16 mouse cellular contexts compared by ENCODE assay signal in the genomic region with DNA sequence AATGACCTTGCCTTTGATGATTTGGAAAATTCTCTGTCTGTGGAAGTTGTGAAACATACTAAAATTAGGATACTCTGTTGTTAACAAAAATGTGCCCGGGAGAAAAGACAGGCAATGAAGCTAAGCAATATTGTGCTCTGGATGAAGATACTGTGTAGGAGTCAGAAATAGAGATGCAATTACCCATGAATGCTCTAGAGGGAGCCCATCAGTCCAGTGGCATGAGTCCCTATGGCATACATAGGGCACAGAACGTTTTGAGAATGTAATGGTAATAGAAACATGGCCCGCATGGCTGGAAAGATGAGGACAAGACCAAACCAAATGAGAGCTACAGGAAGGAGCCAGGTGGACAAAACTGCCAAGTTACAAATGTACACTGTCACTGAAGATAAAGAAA.
DNase-seq lines count a peak whose midpoint lies in the region; ATAC-seq and TF ChIP-seq lines count a peak whose summit lies in the region.
"Had no signal": no experiment of that assay in that cellular context is flagged by ENCODE, and none has a peak within 500 bp of the region (broad histone marks: within the 10 kb centered on the region; RNA-seq: fewer than 3 reads in every experiment).

No protein-coding gene starts in this region.

- no peak for ATAC-seq in liver, postnatal 0 days
- ATAC-seq in liver, embryonic 12.5 days, result no peak
- ATAC-seq in erythroblast, adult 5-6 weeks (replicated peaks; ENCODE audit: low FRiP score, poor library complexity, severe bottlenecking), result no peak
- ATAC-seq: forebrain, embryonic 14.5 days; midbrain, embryonic 13.5 days had no signal

- intact Hi-C loops in heart, postnatal 25 days (cut with DNase I), result no loop called here

- in situ Hi-C loops in ES-E14 (cut with MboI; ENCODE audit: low sequenced_read_pairs in 2 of 2, unreplicated experiment in 2 of 2), result no loop called here

- no peak for TF ChIP-seq EP300 in liver, postnatal 0 days (IDR thresholded peaks at IDR 0.05; ENCODE audit: low read depth)

- no peaks in the 10 kb centered on the region for H3K36me3 ChIP-seq in liver, postnatal 0 days (replicated peaks; ENCODE audit: insufficient read depth, low read length)
- no peaks in the 10 kb centered on the region for H3K36me3 ChIP-seq in liver, embryonic 12.5 days
- H3K36me3 ChIP-seq in ES-E14 (ENCODE audit: control insufficient read depth, insufficient read depth, low read length, poor library complexity, severe bottlenecking), result no peaks in the 10 kb centered on the region
- H3K36me3 ChIP-seq: heart, embryonic 12.5 days; hindbrain, embryonic 10.5 days; midbrain, embryonic 13.5 days had no signal

- H3K4me1 ChIP-seq in liver, postnatal 0 days (ENCODE audit: insufficient read depth), result no peaks in the 10 kb centered on the region
- no peaks in the 10 kb centered on the region for H3K4me1 ChIP-seq in liver, embryonic 12.5 days
- H3K4me1 ChIP-seq in ES-E14 (ENCODE audit: control insufficient read depth in 2 of 2, insufficient read depth in 2 of 2, low read length in 2 of 2, poor library complexity in 1 of 2), result no peaks in the 10 kb centered on the region
- H3K4me1 ChIP-seq: hindbrain, embryonic 10.5 days had no signal

- no peak overlapping the region for H3K27ac ChIP-seq in liver, postnatal 0 days (ENCODE audit: low read depth)
- no peak overlapping the region for H3K27ac ChIP-seq in liver, embryonic 12.5 days
- H3K27ac ChIP-seq in ES-E14 (ENCODE audit: insufficient read depth, low read depth, low read length, poor library complexity, severe bottlenecking), result no peak overlapping the region
- H3K27ac ChIP-seq: hindbrain, embryonic 10.5 days; macrophage; midbrain, embryonic 13.5 days had no signal

- H3K27me3 ChIP-seq in liver, postnatal 0 days (ENCODE audit: insufficient read depth, low read length), result no peaks in the 10 kb centered on the region
- no peaks in the 10 kb centered on the region for H3K27me3 ChIP-seq in liver, embryonic 12.5 days (replicated peaks)
- H3K27me3 ChIP-seq: heart, embryonic 12.5 days; midbrain, embryonic 13.5 days had no signal

- no peak overlapping the region for H3K4me3 ChIP-seq in liver, postnatal 0 days (ENCODE audit: low read depth, low read length)
- no peak overlapping the region for H3K4me3 ChIP-seq in liver, embryonic 12.5 days
- no peak overlapping the region for H3K4me3 ChIP-seq in ES-E14 (ENCODE audit: insufficient read depth in 1 of 2, low read depth in 1 of 2, low read length in 2 of 2, poor library complexity in 1 of 2, severe bottlenecking in 1 of 2)
- H3K4me3 ChIP-seq: heart, embryonic 12.5 days; hindbrain, embryonic 10.5 days; midbrain, embryonic 13.5 days had no signal

- WGBS in liver, postnatal 0 days (ENCODE audit: insufficient replicate concordance), result 60% methylated on average over 3 of the region's 3 CpGs
- WGBS in liver, embryonic 12.5 days (ENCODE audit: insufficient replicate concordance), result 51% methylated on average over 3 of the region's 3 CpGs

- peak; percentile 19; the same call in 1 of the 2 replicates for TF ChIP-seq CTCF in liver, postnatal 0 days (IDR thresholded peaks at IDR 0.05; ENCODE audit: low read depth)

- H3K9me3 ChIP-seq in liver, postnatal 0 days (ENCODE audit: low read length), result no peaks in the 10 kb centered on the region
- H3K9me3 ChIP-seq in liver, embryonic 12.5 days (replicated peaks), result no peaks in the 10 kb centered on the region
- no peaks in the 10 kb centered on the region for H3K9me3 ChIP-seq in ES-E14 (ENCODE audit: control insufficient read depth, insufficient read depth, low read depth, low read length)
- H3K9me3 ChIP-seq: heart, embryonic 12.5 days; hindbrain, embryonic 10.5 days; midbrain, embryonic 13.5 days had no signal

- H3K9ac ChIP-seq in liver, postnatal 0 days (replicated peaks), result no peak overlapping the region
- no peak overlapping the region for H3K9ac ChIP-seq in liver, embryonic 12.5 days
- no peak overlapping the region for H3K9ac ChIP-seq in ES-E14 (ENCODE audit: insufficient read depth, low read depth, low read length, poor library complexity, severe bottlenecking)
- H3K9ac ChIP-seq: heart, embryonic 12.5 days; midbrain, embryonic 13.5 days had no signal

- DNase-seq in heart, adult 11 months, result peak; percentile 45
- no peak for DNase-seq in heart, postnatal 25 days (ENCODE audit: low spot score)
- no peak for DNase-seq in liver, postnatal 0 days
- peak; percentile 8 for DNase-seq in ES-E14 (ENCODE audit: low read depth, low spot score)
- peak; percentile 33 for DNase-seq in embryo, embryonic 10.5 days (ENCODE audit: low spot score)
- no peak for DNase-seq in adrenal gland, adult 18-20 months (ENCODE audit: low spot score in 2 of 2)
- DNase-seq: cerebellum, adult 11 months; gastrocnemius, postnatal 25 days; kidney, postnatal 14 days had no signal

- no peak overlapping the region for H3K4me2 ChIP-seq in liver, postnatal 0 days (ENCODE audit: low read depth, low read length)
- no peak overlapping the region for H3K4me2 ChIP-seq in liver, embryonic 12.5 days
- H3K4me2 ChIP-seq: heart, embryonic 12.5 days; midbrain, embryonic 13.5 days had no signal

TF ChIP-seq in ES-E14, 5 proteins besides CTCF, POLR2A, EP300 and RAD21:
- no peak for TF ChIP-seq MAFK (IDR thresholded peaks at IDR 0.05; ENCODE audit: insufficient read depth, low read depth, low read length)
- TF ChIP-seq HCFC1 (IDR thresholded peaks at IDR 0.05; ENCODE audit: borderline replicate concordance, insufficient read depth, low read length), result no peak
- no peak for TF ChIP-seq ZNF384 (IDR thresholded peaks at IDR 0.05; ENCODE audit: low read depth, low read length)
- TF ChIP-seq ZC3H11A (IDR thresholded peaks at IDR 0.05; ENCODE audit: borderline replicate concordance, low read depth, low read length), result no peak
- TF ChIP-seq CHD2 (IDR thresholded peaks at IDR 0.05; ENCODE audit: low read depth, low read length), result no peak

Comparison
In these comparisons a context has a peak if more than half of its experiments do, and no peak if none do; other contexts are left out.
1. DNase-seq: peak in heart, adult 11 months (single experiment), ES-E14 (single experiment) and embryo, embryonic 10.5 days (single experiment); none in heart, postnatal 25 days (single experiment), liver, postnatal 0 days (single experiment) and adrenal gland, adult 18-20 months (0 of 2).